Mouse (Mus musculus): Measurements from ENCODE around the gene Trim59. TPM values are rescaled to one million over a fixed set of nuclear protein-coding genes. Genes with fewer than 3 reads are reported as not detected.
A peak's percentile ranks its signal among the peaks of the same experiment; 100 is the strongest.
"Not testable (repeated sequence)": the region's sequence is repeated elsewhere in the genome, so short reads cannot be mapped to it uniquely, and the experiment has no call there.

Trim59 gene
- polyA plus RNA-seq, 1 experiment from 2014 or later = 208 TPM

DNA sequence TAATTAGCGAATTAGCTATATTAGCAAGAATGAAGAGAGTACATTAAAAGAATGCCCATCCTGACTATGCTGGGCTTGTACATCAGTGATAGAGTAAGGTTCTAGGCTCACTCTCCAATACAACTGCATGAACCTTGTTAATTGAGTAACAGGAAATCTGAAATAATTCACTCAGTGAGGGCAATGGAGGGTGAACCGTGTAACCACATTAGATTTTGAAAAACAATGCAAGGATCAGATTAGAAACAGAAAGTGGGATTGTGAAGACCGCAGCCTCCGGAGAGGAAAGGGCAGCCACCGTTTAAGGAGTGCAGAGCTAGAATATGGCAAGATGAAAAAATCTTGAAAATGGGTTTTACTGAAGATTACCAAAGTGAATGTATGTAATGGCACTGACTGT, 3.3 kb downstream of the Trim59 start:
- Histone ChIP-seq H3K4me3 (peak overlapping the region; percentile 92), H3K9me3 (replicated peaks) (no peaks in the 10 kb centered on the region; the same call in 1 of the 2 replicates), H3K36me3 (peaks cover 69% of the 10 kb centered on the region), H3K27me3 (ENCODE audit: low read depth, poor library complexity, severe bottlenecking) (no peaks in the 10 kb centered on the region), H3K4me1 (peaks cover 48% of the 10 kb centered on the region), H3K27ac (replicated peaks) (no peak overlapping the region)
- DNase-seq (ENCODE audit: low spot score) = no peak
- 83% methylated on average over 5 of the region's 5 CpGs for WGBS

DNA sequence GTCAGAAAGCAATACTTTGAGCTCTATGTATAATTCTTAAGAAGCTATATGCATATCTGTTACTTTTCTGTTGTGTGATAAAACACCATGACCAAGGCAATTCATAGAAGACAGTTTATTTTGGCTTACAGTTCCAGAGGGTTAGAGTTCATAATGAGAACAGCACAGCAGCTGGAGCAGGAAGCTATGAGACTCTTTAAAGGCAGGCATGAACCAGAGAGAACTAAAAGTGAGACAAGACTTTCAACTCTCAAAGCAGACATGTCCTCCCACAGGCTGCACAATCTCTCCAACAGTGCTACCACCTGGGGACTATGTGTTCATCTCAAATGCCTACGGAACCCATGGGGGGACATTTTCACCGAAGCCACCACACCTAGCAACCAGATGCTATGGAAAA, 4.5 kb downstream of the Trim59 start:
- Histone ChIP-seq H3K36me3 (peaks cover 81% of the 10 kb centered on the region), H3K4me1 (peaks cover 36% of the 10 kb centered on the region), H3K4me3 (peak overlapping the region; percentile 92), H3K27me3 (ENCODE audit: low read depth, poor library complexity, severe bottlenecking) (no peaks in the 10 kb centered on the region), H3K9me3 (replicated peaks) (no peaks in the 10 kb centered on the region; the same call in 1 of the 2 replicates), H3K27ac (replicated peaks) (no peak overlapping the region)
- DNase-seq (ENCODE audit: low spot score) = no peak
- 88% methylated on average over 2 of the region's 2 CpGs for WGBS

DNA sequence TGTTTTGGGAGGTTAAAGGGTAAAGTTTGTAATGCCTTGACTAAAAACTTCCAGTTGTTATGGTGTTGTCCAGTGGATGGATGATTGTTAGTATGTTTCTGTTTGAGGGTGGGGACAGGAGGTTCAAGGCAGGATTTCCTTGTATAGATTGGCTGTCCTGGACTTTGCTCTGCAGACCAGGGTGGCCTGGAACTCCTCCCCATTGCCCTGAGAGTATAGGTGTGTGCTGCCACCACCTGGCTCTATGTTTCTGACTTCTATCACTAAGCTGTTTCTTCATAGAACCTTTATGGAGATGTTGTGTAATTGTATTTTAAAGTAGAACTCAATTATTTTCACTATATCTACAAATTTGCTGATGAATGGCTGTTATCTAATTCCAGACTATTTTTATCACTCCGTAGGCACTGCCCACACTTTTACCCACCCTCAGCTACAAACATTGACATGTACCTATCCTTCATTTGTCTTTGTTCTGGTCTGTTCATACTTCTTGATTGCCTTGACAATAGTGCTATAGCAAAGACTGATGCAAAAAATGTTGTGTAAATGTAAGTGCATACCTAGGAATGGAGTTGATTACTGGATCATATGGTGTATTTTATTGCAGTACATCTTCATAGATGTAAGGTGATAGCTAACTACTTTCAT, 18.3 kb downstream of the Trim59 start:
- WGBS = 97% methylated on average over 1 of the region's 1 CpGs
- no peaks in the 10 kb centered on the region for H3K4me1 ChIP-seq
- H3K36me3 ChIP-seq = peaks cover 100% of the 10 kb centered on the region
- H3K27ac ChIP-seq (replicated peaks) = no peak overlapping the region
- H3K4me3 ChIP-seq = no peak overlapping the region
- no peaks in the 10 kb centered on the region for H3K9me3 ChIP-seq (replicated peaks)
- no peak for DNase-seq (ENCODE audit: low spot score)
- no peaks in the 10 kb centered on the region for H3K27me3 ChIP-seq (ENCODE audit: low read depth, poor library complexity, severe bottlenecking)

DNA sequence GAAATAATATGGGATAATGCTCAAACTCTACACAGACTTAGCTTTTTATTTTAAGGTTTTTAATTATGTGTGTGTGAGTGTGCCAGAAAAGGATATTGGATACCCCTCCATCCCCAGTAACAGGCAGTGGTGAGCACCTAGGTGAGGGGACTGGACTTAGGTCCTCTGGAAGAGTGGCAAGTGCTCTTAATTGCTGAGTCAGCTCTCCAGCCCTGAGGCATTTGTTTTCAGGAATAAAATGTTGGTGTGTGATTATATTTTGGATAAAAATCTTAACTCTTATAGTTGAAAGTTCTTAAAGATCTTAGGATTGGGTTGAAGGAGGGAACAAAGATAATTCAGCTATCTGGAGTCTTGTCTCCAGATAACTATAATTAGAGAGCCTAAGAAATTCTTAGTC, 23.8 kb downstream of the Trim59 start:
- Histone ChIP-seq H3K36me3 (peaks cover 99% of the 10 kb centered on the region), H3K4me1 (no peaks in the 10 kb centered on the region), H3K27me3 (ENCODE audit: low read depth, poor library complexity, severe bottlenecking) (no peaks in the 10 kb centered on the region), H3K4me3 (no peak overlapping the region), H3K27ac (replicated peaks) (no peak overlapping the region), H3K9me3 (replicated peaks) (no peaks in the 10 kb centered on the region)
- DNase-seq (ENCODE audit: low spot score) = no peak

DNA sequence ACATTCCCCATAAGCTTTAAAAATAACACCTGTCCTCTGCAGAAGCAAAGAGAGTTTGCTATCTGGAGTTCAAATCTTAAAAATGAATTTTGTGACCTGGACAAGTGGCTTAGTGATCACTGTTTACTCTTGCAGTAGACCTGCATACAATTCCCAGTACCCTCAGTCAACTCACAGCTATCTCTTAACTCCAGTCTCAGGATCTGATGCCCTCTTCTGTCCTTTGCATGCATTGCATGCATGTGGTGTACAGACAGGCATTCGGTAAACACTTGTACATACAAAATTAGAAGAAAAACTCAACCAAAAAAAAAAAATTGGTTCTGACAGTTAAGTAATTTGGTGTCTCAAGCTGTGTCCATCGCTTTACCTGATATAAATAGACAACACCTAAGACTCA, 24.3 kb downstream of the Trim59 start:
- Histone ChIP-seq H3K27ac (replicated peaks) (no peak overlapping the region), H3K4me1 (no peaks in the 10 kb centered on the region), H3K4me3 (no peak overlapping the region), H3K27me3 (ENCODE audit: low read depth, poor library complexity, severe bottlenecking) (no peaks in the 10 kb centered on the region), H3K36me3 (peaks cover 99% of the 10 kb centered on the region), H3K9me3 (replicated peaks) (no peaks in the 10 kb centered on the region)
- DNase-seq (ENCODE audit: low spot score) = no peak
- 95% methylated on average over 2 of the region's 2 CpGs for WGBS

DNA sequence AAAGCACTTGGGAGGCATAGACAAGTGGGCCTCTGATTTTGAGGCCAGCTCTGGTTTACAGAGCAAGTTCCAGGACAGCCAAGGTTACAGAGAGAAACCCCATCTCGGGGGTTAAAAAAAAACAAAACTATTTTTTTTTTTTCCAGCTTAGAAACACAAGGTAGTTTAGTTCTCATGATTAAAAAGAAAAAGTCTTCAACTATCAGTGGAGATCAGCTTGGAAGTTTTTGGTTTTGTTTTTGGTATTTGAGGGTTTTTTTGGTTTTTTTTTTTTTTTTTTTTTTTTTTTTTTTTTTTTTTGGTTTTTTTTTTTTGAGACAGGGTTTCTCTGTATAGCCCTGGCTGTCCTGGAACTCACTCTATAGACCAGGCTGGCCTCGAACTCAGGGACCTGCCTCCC, 25.9 kb downstream of the Trim59 start:
- H3K27ac ChIP-seq (replicated peaks); H3K27me3 ChIP-seq (ENCODE audit: low read depth, poor library complexity, severe bottlenecking); DNase-seq (ENCODE audit: low spot score); H3K4me1 ChIP-seq; H3K9me3 ChIP-seq (replicated peaks); H3K4me3 ChIP-seq: not testable (repeated sequence)
- WGBS = 100% methylated on average over 2 of the region's 2 CpGs
- H3K36me3 ChIP-seq = peaks cover 99% of the 10 kb centered on the region

DNA sequence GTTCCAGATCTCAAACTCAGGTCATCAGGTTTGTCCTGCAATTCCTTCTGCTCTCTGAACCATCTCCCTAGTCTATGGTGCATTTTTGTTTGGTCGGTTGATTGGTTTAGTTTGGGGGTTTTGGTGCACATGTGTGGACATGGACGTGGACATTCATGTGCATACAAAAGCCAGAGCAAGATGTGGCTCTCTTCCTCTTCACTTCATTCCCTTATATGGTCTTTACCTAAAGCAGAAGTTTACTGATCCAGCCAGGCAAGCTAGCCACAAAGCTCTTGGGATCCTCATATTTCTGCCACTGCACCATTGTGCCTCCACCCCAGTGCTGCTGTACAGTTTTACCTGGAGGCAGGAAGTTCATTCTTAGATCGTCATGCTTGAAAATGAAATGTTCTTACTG, 27.4 kb downstream of the Trim59 start:
- H3K4me3 ChIP-seq = no peak overlapping the region
- no peak overlapping the region for H3K27ac ChIP-seq (replicated peaks)
- no peak for DNase-seq (ENCODE audit: low spot score)
- no peaks in the 10 kb centered on the region for H3K9me3 ChIP-seq (replicated peaks)
- H3K4me1 ChIP-seq = no peaks in the 10 kb centered on the region
- no peaks in the 10 kb centered on the region for H3K27me3 ChIP-seq (ENCODE audit: low read depth, poor library complexity, severe bottlenecking)
- peaks cover 98% of the 10 kb centered on the region for H3K36me3 ChIP-seq
- WGBS = 91% methylated on average over 3 of the region's 3 CpGs

DNA sequence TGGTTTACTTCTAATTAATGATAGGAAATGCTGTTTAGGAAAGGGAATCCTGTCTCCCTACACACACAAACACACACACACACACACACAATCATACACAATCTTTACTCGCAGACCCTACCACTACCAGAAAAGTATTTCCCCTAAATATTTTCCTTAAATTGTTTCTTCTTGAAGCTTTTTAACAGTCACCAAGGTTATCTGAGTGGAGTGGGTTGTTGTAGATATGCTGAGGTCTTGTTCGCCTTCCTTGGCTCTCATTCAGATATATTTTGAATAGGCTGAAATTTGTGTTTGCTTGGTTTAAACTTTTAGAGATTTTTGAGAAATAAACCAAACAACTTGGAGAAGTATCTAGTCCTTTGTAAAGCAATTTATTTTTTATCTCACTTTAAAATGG, 35.7 kb downstream of the Trim59 start:
- Histone ChIP-seq H3K27me3 (ENCODE audit: low read depth, poor library complexity, severe bottlenecking) (no peaks in the 10 kb centered on the region), H3K4me3 (no peak overlapping the region), H3K9me3 (replicated peaks) (no peaks in the 10 kb centered on the region), H3K36me3 (peaks cover 58% of the 10 kb centered on the region), H3K4me1 (peaks cover 22% of the 10 kb centered on the region), H3K27ac (replicated peaks) (no peak overlapping the region)
- DNase-seq (ENCODE audit: low spot score) = no peak
- WGBS = 94% methylated on average over 2 of the region's 2 CpGs

DNA sequence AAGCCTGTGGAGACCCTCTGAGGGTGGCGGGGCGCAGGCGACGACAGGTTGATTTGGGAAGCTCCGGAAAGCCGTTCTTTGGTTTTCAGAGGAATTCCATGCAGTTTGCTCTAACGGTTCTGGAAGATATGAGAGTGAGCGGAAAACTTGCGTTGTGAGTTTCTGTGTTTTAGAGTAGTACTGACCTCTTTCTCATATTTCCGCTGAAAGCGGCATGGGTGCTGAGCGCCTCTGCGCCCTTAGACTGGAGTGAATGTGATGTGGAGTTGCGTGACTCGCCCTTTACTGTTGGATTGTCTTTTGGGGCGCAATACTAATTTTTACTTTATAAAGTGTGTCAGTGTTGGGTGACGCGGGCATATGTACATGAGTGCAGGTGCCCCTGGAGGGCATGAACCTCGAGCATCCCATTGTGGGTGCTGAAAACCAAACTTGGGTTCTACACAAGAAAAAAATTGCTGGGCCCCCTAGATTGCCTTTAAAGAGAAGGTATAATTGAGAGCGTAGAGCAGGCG, 38.3 kb downstream of the Trim59 start:
- 13% methylated on average over 21 of the region's 21 CpGs for WGBS
- peak overlapping the region; percentile 98 for H3K27ac ChIP-seq (replicated peaks)

DNA sequence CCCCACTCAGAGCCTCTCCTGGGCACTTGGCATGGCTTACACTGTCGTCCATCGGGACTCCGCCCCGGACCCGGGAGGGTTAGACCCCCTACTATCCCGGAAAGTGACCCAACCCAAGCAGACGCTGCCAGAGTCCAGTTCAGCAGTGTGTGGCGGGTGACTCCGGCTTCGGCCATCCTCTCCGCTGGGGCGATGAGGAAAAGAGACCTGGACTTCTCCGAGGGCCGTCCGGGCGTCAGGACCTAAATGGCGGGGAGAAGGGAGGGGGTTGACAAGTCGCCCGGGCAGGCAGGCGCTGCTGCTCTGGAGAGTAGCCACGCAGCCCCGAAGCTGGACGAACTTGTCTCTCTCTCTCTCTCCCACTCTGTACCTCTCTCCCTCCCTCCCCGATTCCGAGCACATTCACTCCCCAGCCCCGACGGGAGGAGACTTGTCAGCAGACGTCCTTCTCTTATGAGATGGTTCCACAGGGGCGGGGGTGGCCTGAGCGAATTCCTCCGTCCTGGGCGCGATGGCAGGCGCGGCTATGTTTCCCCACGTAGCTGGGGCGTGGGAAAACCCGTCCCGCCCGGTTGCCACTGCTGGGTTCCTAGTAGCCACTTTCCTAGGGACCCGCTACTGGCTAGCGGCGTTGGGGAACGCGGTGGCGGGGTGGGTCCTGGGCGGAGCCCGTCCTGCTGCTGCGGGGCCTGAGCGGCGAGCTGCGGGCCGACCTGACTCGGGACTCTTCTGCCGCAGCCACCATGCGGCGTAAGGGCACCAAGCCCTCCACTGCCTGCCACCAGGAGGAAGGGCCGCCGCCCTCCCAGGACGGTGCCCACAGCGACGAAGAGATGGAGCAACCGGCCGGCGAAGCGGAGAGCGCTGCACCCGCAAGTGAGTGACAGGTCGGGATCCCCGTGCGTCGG, 39.0 kb downstream of the Trim59 start:
- H3K9me3 ChIP-seq (replicated peaks) = no peaks in the 10 kb centered on the region
- H3K4me3 ChIP-seq = peak overlapping the region; percentile 100
- H3K27ac ChIP-seq (replicated peaks) = peak overlapping the region; percentile 98
- peaks cover 29% of the 10 kb centered on the region for H3K4me1 ChIP-seq
- peaks cover 35% of the 10 kb centered on the region for H3K36me3 ChIP-seq
- DNase-seq (ENCODE audit: low spot score) = peak; percentile 64
- WGBS = under 1% methylated on average over 72 of the region's 72 CpGs
- no peaks in the 10 kb centered on the region for H3K27me3 ChIP-seq (ENCODE audit: low read depth, poor library complexity, severe bottlenecking)

More for the DNA sequence above, 38.3 kb downstream of the Trim59 start:
- H3K4me3 ChIP-seq = peak overlapping the region; percentile 100
- peaks cover 36% of the 10 kb centered on the region for H3K36me3 ChIP-seq
- H3K27me3 ChIP-seq (ENCODE audit: low read depth, poor library complexity, severe bottlenecking) = no peaks in the 10 kb centered on the region
- H3K4me1 ChIP-seq = peaks cover 29% of the 10 kb centered on the region
- DNase-seq (ENCODE audit: low spot score) = no peak
- no peaks in the 10 kb centered on the region for H3K9me3 ChIP-seq (replicated peaks)

DNA sequence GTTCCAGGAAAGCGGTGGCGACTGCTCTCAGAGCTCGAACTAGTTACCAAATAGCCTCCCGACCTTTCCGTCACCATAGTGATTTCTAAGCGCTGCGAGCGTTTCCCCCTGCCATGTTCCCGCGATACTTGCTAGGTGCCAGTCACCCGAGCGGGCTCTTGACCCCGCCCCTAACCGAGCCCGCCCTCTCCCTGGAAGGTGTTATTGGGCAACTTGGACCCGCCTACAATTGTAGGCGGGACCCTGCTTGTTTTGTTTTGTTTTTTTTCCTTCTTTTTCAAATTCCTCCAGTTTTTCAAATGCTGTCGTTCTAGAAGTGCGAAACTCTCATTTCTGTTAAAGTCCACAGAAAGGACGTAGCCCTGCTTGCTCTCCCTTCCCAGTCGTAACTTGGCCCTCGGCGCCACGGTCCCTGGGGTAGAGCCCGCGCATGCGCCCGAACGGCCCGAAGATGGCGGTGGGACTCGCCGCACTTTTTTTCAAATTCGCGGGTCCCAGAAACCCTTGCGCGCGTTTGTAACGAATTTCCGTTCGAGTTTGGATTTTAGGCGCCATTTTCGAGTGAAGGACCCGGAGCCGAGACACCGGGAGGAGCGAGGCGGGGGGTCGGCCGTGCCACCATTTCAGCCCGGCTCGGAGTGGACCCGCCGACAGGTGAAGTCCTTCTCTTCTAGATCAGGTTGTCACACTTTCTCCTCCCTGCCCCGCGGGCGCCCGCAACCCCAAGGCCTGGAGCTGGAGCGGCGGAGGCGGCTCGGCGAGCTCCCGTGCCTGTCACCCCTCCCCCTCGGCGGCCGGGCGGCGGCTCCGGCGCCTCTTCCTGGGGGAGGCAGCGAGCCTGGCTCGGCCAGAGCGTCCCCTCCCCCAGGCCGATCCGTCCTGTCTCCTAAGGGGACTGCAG, 39.9 kb downstream of the Trim59 start, which contains the start of the genes Ift80 and Smc4:
Gene Ift80 (minus strand): TSS at position 134 of the 901 bp plus-strand sequence.
Gene Smc4 (plus strand): TSS at position 302 of the 901 bp plus-strand sequence.
- peak; percentile 97 for DNase-seq (ENCODE audit: low spot score)
- Histone ChIP-seq H3K4me3 (peak within 1 kb of the TSS; percentile 100), H3K4me1 (peaks cover 29% of the 10 kb centered on the region), H3K27ac (replicated peaks) (peak within 1 kb of the TSS; percentile 98), H3K27me3 (ENCODE audit: low read depth, poor library complexity, severe bottlenecking) (no peaks in the 10 kb centered on the region), H3K9me3 (replicated peaks) (no peaks in the 10 kb centered on the region), H3K36me3 (peaks cover 31% of the 10 kb centered on the region)
- WGBS = under 1% methylated on average over 76 of the region's 76 CpGs

DNA sequence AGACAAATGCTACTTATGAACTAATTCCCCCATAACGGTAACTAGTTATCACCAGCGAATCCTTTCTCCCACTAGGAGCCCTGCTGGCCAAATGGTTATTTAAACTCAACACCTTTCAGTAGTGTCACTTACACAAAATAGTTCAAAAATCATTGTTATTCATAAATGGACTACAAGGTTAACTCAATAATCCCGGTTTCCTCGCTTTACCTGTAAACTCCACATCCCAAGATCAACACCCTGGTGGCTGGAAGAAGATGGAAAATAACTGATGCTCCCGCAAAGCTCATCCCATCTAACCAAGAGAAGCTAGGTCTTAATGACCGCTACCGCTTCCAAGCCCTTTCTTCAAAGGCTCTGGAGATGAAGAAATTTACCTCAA, 40.5 kb downstream of the Trim59 start:
- peaks cover 25% of the 10 kb centered on the region for H3K36me3 ChIP-seq
- peak overlapping the region; percentile 100 for H3K4me3 ChIP-seq
- H3K27me3 ChIP-seq (ENCODE audit: low read depth, poor library complexity, severe bottlenecking) = no peaks in the 10 kb centered on the region
- peaks cover 29% of the 10 kb centered on the region for H3K4me1 ChIP-seq
- peak overlapping the region; percentile 98 for H3K27ac ChIP-seq (replicated peaks)
- no peak for DNase-seq (ENCODE audit: low spot score)
- WGBS = 2% methylated on average over 7 of the region's 7 CpGs
- H3K9me3 ChIP-seq (replicated peaks) = no peaks in the 10 kb centered on the region

All from midbrain, embryonic 10.5 days (tissue).